Mouse (Mus musculus) lung, postnatal 36 days (tissue): ENCODE data around the gene Il22ra2.
A peak's percentile ranks its signal among the peaks of the same experiment; 100 is the strongest.

Experiments used
- DNase-seq: peaks from one replicate; pipeline ENCODE4 v3.0.0; 2022; ENCODE audit warnings: mixed read lengths

The Il22ra2 gene

GRCm38 (mm10) chr10:19621408-19622048, at the start of gene Il22ra2:
Il22ra2 (plus strand) TSS chr10:19621998.
- peak; percentile 74 for DNase-seq

DNA sequence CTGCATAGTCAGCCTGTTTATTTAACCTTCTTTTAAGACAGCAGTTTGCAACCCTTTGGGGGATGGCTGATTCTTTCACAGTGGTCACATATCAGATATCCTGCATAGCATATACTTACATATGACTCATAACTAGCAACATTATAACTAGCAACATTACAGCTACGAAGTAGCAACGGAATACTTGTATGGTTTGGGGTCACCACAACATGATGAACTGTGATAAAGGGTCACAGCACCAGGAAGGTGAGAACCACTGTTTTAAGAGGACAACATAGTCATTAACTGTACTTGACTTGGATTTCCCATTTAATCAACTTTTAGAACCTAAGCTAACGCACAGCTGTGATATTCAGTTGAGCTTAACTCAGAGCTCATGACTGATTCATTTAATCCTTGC, 44.2 kb upstream of the Il22ra2 start:
- no peak for DNase-seq

GRCm38 (mm10) chr10:19578001-19578400, 43.8 kb upstream of the Il22ra2 start:
- DNase-seq, result no peak

DNA sequence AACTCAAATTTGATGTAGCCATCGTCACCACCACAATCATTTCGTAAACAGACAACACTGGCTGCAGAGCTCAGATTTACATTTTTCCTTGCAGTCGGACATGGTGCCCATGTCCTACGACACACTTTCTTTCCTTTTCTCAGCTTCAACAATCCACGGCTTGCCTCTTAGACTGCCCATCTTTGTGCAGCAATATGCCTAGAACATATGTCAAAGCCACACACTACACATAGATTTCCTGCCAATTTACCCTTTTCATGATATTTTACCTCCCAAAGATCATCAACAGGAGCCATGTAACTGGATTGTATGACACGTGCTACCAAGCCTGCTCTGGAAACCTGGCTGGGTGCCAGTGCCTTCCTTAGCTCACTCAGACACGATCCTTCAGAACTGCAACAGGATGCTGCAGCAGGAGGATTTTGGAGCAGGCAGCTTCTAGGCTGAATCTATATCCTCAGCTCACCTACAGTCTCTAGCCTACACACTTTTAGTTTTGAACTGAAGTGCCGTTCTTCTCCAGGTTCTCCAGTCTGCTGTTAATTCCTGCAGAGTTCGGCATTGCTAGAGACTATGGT, 43.3 kb upstream of the Il22ra2 start:
- DNase-seq, result peak; percentile 57

- DNase-seq, result no peak
These were observed 41.1 kb upstream of the Il22ra2 start for GRCm38 (mm10) chr10:19580660-19581059.

- peak; percentile 59 for DNase-seq
These were observed 39.8 kb upstream of the Il22ra2 start for GRCm38 (mm10) chr10:19581844-19582582.

- DNase-seq, result no peak
These were observed 38.9 kb upstream of the Il22ra2 start for GRCm38 (mm10) chr10:19582806-19583430.

- peak; percentile 64 for DNase-seq
These were observed 37.7 kb upstream of the Il22ra2 start for GRCm38 (mm10) chr10:19584064-19584463.

GRCm38 (mm10) chr10:19584846-19585245, 37.0 kb upstream of the Il22ra2 start:
- DNase-seq, result no peak

GRCm38 (mm10) chr10:19585860-19586259, 35.9 kb upstream of the Il22ra2 start:
- no peak for DNase-seq

DNA sequence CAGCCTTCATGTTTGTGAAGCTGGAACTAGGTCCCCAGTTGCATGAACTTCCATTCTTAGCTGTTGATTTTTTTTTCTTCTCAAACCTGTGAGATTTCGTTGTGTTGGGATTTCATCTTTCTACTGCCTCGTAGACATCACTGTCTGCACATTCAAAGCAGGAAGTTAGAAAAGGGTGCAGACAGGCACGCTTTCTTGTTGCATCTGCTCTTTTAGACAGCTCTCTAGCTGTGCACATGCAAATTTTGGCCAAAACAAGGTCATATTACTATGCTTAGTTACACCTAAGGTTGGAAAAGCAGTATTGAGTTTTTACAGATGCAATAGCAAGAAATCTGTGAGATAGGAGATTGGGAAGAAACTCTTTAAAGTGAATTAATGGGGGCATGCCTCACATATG, 34.5 kb upstream of the Il22ra2 start:
- no peak for DNase-seq

GRCm38 (mm10) chr10:19589626-19590025, 32.2 kb upstream of the Il22ra2 start:
- no peak for DNase-seq

GRCm38 (mm10) chr10:19591286-19591640, 30.5 kb upstream of the Il22ra2 start:
- no peak for DNase-seq

- peak; percentile 100 for DNase-seq
These were observed 30.0 kb upstream of the Il22ra2 start, which contains the start of gene Ifngr1 for GRCm38 (mm10) chr10:19591641-19592441. Ifngr1 (plus strand) TSS chr10:19591949.

GRCm38 (mm10) chr10:19592556-19592955, 29.2 kb upstream of the Il22ra2 start:
- DNase-seq, result no peak

DNA sequence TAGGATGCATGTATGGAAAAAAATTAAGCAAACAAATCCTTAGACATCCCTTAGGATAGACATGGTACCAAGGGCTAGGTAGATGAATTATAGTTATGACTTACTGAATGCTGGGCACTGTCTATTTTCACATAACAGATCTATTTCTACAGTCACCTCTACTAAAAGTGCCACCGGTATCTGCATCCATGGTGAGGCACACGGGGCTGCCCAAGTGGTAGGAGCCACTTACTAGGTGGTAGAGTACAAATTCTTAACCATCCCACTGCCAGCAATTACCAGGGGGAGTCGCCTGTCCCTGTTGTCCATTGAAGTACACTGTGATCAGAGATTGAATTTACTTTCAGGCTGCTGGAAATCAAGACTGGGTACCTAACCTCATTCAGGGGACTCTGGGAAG, 28.5 kb upstream of the Il22ra2 start:
- DNase-seq, result no peak

- no peak for DNase-seq
These were observed 27.4 kb upstream of the Il22ra2 start for GRCm38 (mm10) chr10:19594201-19594905.

DNA sequence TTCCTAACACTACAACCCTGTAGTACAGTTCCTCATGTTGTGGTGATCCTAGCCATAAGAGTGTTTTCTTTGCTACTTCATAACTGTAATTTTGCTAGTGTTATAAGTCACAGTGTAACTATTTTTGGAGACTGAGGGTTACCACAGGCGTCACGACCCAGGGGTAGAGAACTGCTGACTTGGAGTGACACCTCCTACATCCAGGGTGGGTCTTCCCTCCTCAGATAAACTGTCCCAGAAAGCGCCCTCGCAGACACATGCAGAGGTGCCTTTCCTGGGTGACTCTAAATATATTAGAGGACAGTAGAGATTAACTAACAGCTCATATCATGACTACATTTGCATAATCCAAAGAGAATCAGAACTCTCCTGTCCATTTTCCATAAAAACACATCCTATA, 24.9 kb upstream of the Il22ra2 start:
- no peak for DNase-seq

- no peak for DNase-seq
These were observed 23.7 kb upstream of the Il22ra2 start for GRCm38 (mm10) chr10:19598091-19598490.

DNA sequence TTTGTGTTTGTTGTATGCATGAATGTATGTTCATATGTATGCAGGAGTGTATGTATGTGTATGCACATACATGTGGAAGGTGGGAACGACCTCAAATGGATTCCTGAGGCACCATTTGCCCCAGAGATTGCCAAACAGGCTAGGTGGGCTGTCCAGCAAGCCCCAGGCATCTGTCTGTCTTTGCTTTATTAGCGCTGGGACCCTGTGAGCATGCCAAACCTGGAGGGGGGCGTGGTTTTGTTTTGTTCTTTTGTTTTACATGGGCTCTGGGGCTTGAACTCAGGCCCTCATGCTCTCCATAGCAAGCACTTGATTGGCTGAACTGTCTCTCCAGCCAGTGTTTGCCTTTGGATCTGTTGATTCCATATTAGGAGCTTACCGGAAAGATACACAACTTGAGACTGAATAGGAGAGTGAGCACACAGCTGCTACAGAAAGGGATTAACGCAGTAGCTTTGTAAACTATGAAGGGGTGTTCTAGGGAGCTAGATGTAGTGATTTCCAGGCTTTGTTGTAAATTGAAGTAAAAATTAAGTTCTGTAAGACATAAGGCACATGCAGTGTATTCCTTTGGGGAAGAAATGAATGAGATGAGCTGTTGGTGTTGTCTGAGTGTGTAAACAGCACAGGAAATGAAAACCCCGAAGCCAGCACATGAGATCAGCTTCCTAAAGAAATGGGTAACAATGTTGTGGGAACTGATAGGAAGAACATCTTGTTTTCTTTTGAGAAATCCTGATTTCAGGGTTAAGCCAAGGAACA, 22.3 kb upstream of the Il22ra2 start:
- DNase-seq, result no peak

GRCm38 (mm10) chr10:19600093-19600420, 21.7 kb upstream of the Il22ra2 start:
- DNase-seq, result peak; percentile 60

GRCm38 (mm10) chr10:19601502-19601901, 20.3 kb upstream of the Il22ra2 start:
- DNase-seq, result peak; percentile 72
